Mouse (Mus musculus): ENCODE results near the gene Grin1. TPM values are rescaled to one million over a fixed set of nuclear protein-coding genes. Genes with fewer than 3 reads are reported as not detected.
A peak's percentile ranks its signal among the peaks of the same experiment; 100 is the strongest.

Gene Grin1
- polyA plus RNA-seq, 1 experiment from 2014 or later = 0.96 TPM

DNA sequence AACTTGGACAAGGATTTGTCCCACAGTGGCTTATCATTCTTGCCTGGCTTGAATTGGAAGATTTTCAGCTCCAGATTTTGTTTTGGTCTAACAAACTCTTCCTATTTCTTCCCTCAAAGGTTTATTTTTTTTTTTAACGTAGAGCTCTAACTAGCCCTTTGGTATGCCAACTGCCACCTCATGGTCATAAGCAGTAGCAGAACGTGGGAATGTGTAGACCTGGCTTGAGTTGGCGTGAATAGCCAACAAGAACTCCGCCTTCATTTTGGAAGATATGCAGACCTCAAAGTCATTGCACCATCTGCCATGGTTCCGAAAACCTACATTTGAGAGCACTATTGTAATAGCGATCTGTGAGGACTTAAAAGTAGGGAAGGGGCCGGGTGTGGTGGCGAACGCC, 12.5 kb upstream of the Grin1 start:
- ATAC-seq (replicated peaks; ENCODE audit: insufficient number of reproducible peaks, low FRiP score, low TSS enrichment) = no peak
- H3K4me3 ChIP-seq (ENCODE audit: low read depth, low read length) = peak overlapping the region; percentile 96
- H3K36me3 ChIP-seq (ENCODE audit: control insufficient read depth, insufficient read depth, low read length) = peaks cover 16% of the 10 kb centered on the region
- H3K9ac ChIP-seq (ENCODE audit: low read depth, low read length) = peak overlapping the region; percentile 97
- peaks cover 8% of the 10 kb centered on the region for H3K4me1 ChIP-seq (ENCODE audit: control insufficient read depth, insufficient read depth, low read length)
- no peak overlapping the region for H3K27ac ChIP-seq (ENCODE audit: low read depth, low read length)
- H3K9me3 ChIP-seq (replicated peaks; ENCODE audit: control insufficient read depth, low read length) = no peaks in the 10 kb centered on the region
- WGBS (ENCODE audit: insufficient replicate concordance) = 52% methylated on average over 9 of the region's 9 CpGs
- H3K4me2 ChIP-seq = peak overlapping the region; percentile 97
- no peaks in the 10 kb centered on the region for H3K27me3 ChIP-seq (ENCODE audit: control insufficient read depth, insufficient read depth, low read length)

DNA sequence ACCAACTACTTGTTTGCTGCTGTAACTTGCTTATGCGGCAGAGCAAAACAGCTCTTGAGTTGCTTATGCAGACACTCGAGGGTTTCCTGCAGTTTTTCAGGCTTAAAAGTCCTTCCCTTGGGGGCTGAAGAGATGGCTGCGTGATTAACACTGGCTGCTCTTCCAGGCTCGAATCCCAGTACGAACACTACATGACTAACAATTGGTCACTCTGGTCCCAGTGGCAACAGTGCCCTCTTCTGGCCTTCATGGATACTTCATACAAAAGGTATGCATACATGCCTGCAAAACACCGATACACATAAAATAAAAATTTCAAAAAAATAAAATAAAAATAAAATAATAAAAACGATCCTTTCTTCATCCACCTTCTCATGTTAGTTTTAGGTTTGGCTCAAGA, 9.5 kb upstream of the Grin1 start:
- Histone ChIP-seq H3K9ac (ENCODE audit: low read depth, low read length) (no peak overlapping the region), H3K9me3 (replicated peaks; ENCODE audit: control insufficient read depth, low read length) (no peaks in the 10 kb centered on the region), H3K27ac (ENCODE audit: low read depth, low read length) (no peak overlapping the region), H3K4me1 (ENCODE audit: control insufficient read depth, insufficient read depth, low read length) (peaks cover 4% of the 10 kb centered on the region), H3K36me3 (ENCODE audit: control insufficient read depth, insufficient read depth, low read length) (no peaks in the 10 kb centered on the region), H3K4me2 (no peak overlapping the region), H3K4me3 (ENCODE audit: low read depth, low read length) (no peak overlapping the region), H3K27me3 (ENCODE audit: control insufficient read depth, insufficient read depth, low read length) (0 out of 2 replicates have a peak, but pooled peaks cover 3% of the 10 kb centered on the region)
- WGBS (ENCODE audit: insufficient replicate concordance) = 40% methylated on average over 7 of the region's 7 CpGs
- no peak for ATAC-seq (replicated peaks; ENCODE audit: insufficient number of reproducible peaks, low FRiP score, low TSS enrichment)

GRCm38 (mm10) chr2:25326036-25326435, 7.0 kb upstream of the Grin1 start:
- ATAC-seq (replicated peaks; ENCODE audit: insufficient number of reproducible peaks, low FRiP score, low TSS enrichment) = no peak
- H3K9ac ChIP-seq (ENCODE audit: low read depth, low read length) = no peak overlapping the region
- H3K4me2 ChIP-seq = no peak overlapping the region
- H3K27ac ChIP-seq (ENCODE audit: low read depth, low read length) = no peak overlapping the region
- WGBS (ENCODE audit: insufficient replicate concordance) = 67% methylated on average over 2 of the region's 2 CpGs
- H3K36me3 ChIP-seq (ENCODE audit: control insufficient read depth, insufficient read depth, low read length) = no peaks in the 10 kb centered on the region
- no peaks in the 10 kb centered on the region for H3K9me3 ChIP-seq (replicated peaks; ENCODE audit: control insufficient read depth, low read length)
- no peak overlapping the region for H3K4me3 ChIP-seq (ENCODE audit: low read depth, low read length)
- peaks cover 10% of the 10 kb centered on the region for H3K27me3 ChIP-seq (ENCODE audit: control insufficient read depth, insufficient read depth, low read length)
- H3K4me1 ChIP-seq (ENCODE audit: control insufficient read depth, insufficient read depth, low read length) = no peaks in the 10 kb centered on the region

GRCm38 (mm10) chr2:25320084-25320483, 1.1 kb upstream of the Grin1 start:
- Histone ChIP-seq H3K36me3 (ENCODE audit: control insufficient read depth, insufficient read depth, low read length) (no peaks in the 10 kb centered on the region), H3K27ac (ENCODE audit: low read depth, low read length) (no peak overlapping the region), H3K4me2 (no peak overlapping the region), H3K9me3 (replicated peaks; ENCODE audit: control insufficient read depth, low read length) (no peaks in the 10 kb centered on the region), H3K27me3 (ENCODE audit: control insufficient read depth, insufficient read depth, low read length) (peaks cover 62% of the 10 kb centered on the region), H3K9ac (ENCODE audit: low read depth, low read length) (no peak overlapping the region), H3K4me3 (ENCODE audit: low read depth, low read length) (no peak overlapping the region), H3K4me1 (ENCODE audit: control insufficient read depth, insufficient read depth, low read length) (peaks cover 8% of the 10 kb centered on the region)
- WGBS (ENCODE audit: insufficient replicate concordance) = 21% methylated on average over 2 of the region's 2 CpGs
- no peak for ATAC-seq (replicated peaks; ENCODE audit: insufficient number of reproducible peaks, low FRiP score, low TSS enrichment)

DNA sequence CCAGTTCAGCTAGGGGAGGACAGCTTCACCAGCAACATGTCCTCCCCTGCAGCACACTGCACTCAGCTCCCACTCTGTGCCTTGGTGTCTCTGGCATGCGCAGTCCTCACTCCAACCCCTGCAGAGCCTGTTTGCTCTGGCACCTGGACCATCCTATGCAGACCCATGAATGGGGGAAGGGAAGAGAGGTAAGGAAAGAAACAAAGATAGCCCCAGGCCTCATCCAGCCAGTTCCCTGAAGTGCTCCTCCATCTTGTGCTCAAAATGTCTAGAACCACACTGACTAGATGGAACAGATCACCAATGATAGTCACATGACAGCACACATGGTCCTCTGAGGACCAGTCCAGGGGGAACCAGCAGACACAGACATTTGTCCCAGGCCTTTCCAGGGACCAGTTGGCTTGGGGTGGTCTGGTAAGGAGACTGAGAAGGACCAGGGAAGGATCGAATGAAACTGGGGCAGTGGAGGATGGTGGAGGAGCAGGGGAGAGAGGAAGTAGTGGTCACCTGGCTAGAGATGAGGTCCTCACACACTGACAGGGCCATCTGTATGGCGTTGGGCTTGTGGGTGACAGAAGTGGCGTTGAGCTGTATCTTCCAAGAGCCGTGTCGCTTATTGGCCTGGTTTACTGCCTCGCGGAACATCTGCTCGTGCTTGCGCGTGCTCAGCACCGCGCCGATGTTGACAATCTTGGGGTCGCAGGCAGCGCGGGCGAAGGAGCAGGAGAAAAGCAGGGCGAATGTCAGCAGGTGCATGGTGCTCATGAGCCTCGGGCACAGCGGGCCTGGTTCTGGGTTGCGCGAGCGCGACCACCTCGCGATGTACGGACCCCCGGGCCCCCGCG, 644 bp downstream of the Grin1 start:
- Histone ChIP-seq H3K36me3 (ENCODE audit: control insufficient read depth, insufficient read depth, low read length) (no peaks in the 10 kb centered on the region), H3K27me3 (ENCODE audit: control insufficient read depth, insufficient read depth, low read length) (peaks cover 76% of the 10 kb centered on the region), H3K4me2 (peak overlapping the region; percentile 63), H3K9ac (ENCODE audit: low read depth, low read length) (no peak overlapping the region), H3K27ac (ENCODE audit: low read depth, low read length) (no peak overlapping the region), H3K4me3 (ENCODE audit: low read depth, low read length) (peak overlapping the region; percentile 34), H3K4me1 (ENCODE audit: control insufficient read depth, insufficient read depth, low read length) (peaks cover 8% of the 10 kb centered on the region), H3K9me3 (replicated peaks; ENCODE audit: control insufficient read depth, low read length) (no peaks in the 10 kb centered on the region)
- 7% methylated on average over 31 of the region's 31 CpGs for WGBS (ENCODE audit: insufficient replicate concordance)
- no peak for ATAC-seq (replicated peaks; ENCODE audit: insufficient number of reproducible peaks, low FRiP score, low TSS enrichment)

GRCm38 (mm10) chr2:25311491-25311891, 7.5 kb downstream of the Grin1 start:
- peaks cover 93% of the 10 kb centered on the region for H3K27me3 ChIP-seq (ENCODE audit: control insufficient read depth, insufficient read depth, low read length)
- 7% methylated on average over 11 of the region's 11 CpGs for WGBS (ENCODE audit: insufficient replicate concordance)

DNA sequence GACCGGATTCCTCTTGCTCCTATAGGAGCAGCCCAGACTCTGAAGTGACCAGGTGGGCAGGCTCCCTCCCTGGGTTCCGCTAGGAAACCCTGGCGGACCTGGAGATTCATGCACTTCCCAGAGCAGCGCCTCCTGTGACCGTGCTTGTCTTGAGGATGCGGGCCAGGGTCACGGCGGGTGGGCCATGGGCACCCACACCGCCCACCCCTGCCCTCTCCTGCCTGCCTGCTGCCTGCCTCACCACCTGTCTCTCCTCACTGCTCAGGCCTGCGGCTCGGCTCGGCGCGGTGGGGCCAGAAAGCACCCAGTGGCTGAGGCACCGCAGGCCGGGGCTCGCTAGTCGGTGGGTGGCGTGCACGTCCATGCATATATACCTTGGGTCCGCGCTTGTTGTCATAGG, 8.0 kb downstream of the Grin1 start:
- no peak overlapping the region for H3K9ac ChIP-seq (ENCODE audit: low read depth, low read length)
- no peak overlapping the region for H3K4me3 ChIP-seq (ENCODE audit: low read depth, low read length)
- H3K4me1 ChIP-seq (ENCODE audit: control insufficient read depth, insufficient read depth, low read length) = no peaks in the 10 kb centered on the region
- no peak for ATAC-seq (replicated peaks; ENCODE audit: insufficient number of reproducible peaks, low FRiP score, low TSS enrichment)
- H3K27ac ChIP-seq (ENCODE audit: low read depth, low read length) = no peak overlapping the region
- peaks cover 93% of the 10 kb centered on the region for H3K27me3 ChIP-seq (ENCODE audit: control insufficient read depth, insufficient read depth, low read length)
- H3K9me3 ChIP-seq (replicated peaks; ENCODE audit: control insufficient read depth, low read length) = no peaks in the 10 kb centered on the region
- H3K36me3 ChIP-seq (ENCODE audit: control insufficient read depth, insufficient read depth, low read length) = no peaks in the 10 kb centered on the region
- 1% methylated on average over 22 of the region's 22 CpGs for WGBS (ENCODE audit: insufficient replicate concordance)
- no peak overlapping the region; the same call in 1 of the 2 replicates for H3K4me2 ChIP-seq

More at GRCm38 (mm10) chr2:25311491-25311891, 7.5 kb downstream of the Grin1 start:
- Histone ChIP-seq H3K9ac (ENCODE audit: low read depth, low read length) (no peak overlapping the region), H3K27ac (ENCODE audit: low read depth, low read length) (no peak overlapping the region), H3K9me3 (replicated peaks; ENCODE audit: control insufficient read depth, low read length) (no peaks in the 10 kb centered on the region), H3K4me3 (ENCODE audit: low read depth, low read length) (no peak overlapping the region), H3K4me1 (ENCODE audit: control insufficient read depth, insufficient read depth, low read length) (no peaks in the 10 kb centered on the region), H3K4me2 (no peak overlapping the region; the same call in 1 of the 2 replicates), H3K36me3 (ENCODE audit: control insufficient read depth, insufficient read depth, low read length) (no peaks in the 10 kb centered on the region)
- no peak for ATAC-seq (replicated peaks; ENCODE audit: insufficient number of reproducible peaks, low FRiP score, low TSS enrichment)

DNA sequence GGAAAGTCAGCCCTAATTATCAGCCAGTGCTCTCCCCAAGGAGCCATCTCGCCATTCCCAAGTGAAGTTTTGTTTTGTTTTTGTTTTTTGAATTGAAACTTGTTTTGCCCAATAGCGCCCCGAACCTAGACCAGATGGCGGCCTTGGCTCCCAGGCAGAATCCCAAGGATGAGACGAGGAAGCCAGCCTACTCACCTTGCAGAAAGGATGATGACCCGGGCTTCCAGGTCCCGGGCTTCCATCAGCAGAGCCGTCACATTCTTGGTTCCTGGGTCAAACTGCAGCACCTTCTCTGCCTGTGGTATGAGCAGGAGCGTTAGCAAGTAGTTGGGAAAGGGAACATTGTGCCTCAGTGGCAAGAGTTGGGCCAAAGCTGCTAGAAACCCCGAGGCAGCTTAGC, 8.8 kb downstream of the Grin1 start:
- Histone ChIP-seq H3K27ac (ENCODE audit: low read depth, low read length) (no peak overlapping the region), H3K9me3 (replicated peaks; ENCODE audit: control insufficient read depth, low read length) (no peaks in the 10 kb centered on the region), H3K4me3 (ENCODE audit: low read depth, low read length) (no peak overlapping the region), H3K36me3 (ENCODE audit: control insufficient read depth, insufficient read depth, low read length) (no peaks in the 10 kb centered on the region), H3K27me3 (ENCODE audit: control insufficient read depth, insufficient read depth, low read length) (peaks cover 95% of the 10 kb centered on the region), H3K4me2 (no peak overlapping the region), H3K9ac (ENCODE audit: low read depth, low read length) (no peak overlapping the region), H3K4me1 (ENCODE audit: control insufficient read depth, insufficient read depth, low read length) (no peaks in the 10 kb centered on the region)
- ATAC-seq (replicated peaks; ENCODE audit: insufficient number of reproducible peaks, low FRiP score, low TSS enrichment) = no peak
- 45% methylated on average over 10 of the region's 10 CpGs for whole genome bisulfite sequencing (ENCODE audit: insufficient replicate concordance)
